Mouse (Mus musculus): Measurements from ENCODE around the gene Dand5. TPM values are rescaled to one million over a fixed set of nuclear protein-coding genes. Genes with fewer than 3 reads are reported as not detected.
"Not testable (repeated sequence)": the region's sequence is repeated elsewhere in the genome, so short reads cannot be mapped to it uniquely, and the experiment has no call there.

Dand5 gene
- polyA plus RNA-seq, 1 experiment from 2014 or later, result 16.9 TPM

- Histone ChIP-seq H3K27me3 (ENCODE audit: control insufficient read depth, insufficient read depth, low read length) (no peaks in the 10 kb centered on the region), H3K36me3 (ENCODE audit: control insufficient read depth, insufficient read depth, low read length) (peaks cover 53% of the 10 kb centered on the region), H3K9ac (replicated peaks; ENCODE audit: low read depth, low read length) (no peak overlapping the region), H3K4me1 (ENCODE audit: control insufficient read depth, insufficient read depth, low read length) (peaks cover 20% of the 10 kb centered on the region), H3K4me3 (ENCODE audit: low read depth, low read length) (no peak overlapping the region), H3K4me2 (ENCODE audit: low read depth, low read length) (no peak overlapping the region), H3K27ac (ENCODE audit: low read depth, low read length) (0 out of 2 replicates have a peak overlapping the region, but pooled peaks have one; percentile 28), H3K9me3 (ENCODE audit: control insufficient read depth, low read length) (no peaks in the 10 kb centered on the region)
- WGBS, result 64% methylated on average over 8 of the region's 8 CpGs
- no peak for ATAC-seq (ENCODE audit: low read depth)
Measured at GRCm38 (mm10) chr8:84837149-84837911, 14.7 kb upstream of the Dand5 start.

GRCm38 (mm10) chr8:84834866-84835855 lies 12.5 kb upstream of the Dand5 start:
- Histone ChIP-seq H3K9ac (replicated peaks; ENCODE audit: low read depth, low read length) (no peak overlapping the region), H3K4me1 (ENCODE audit: control insufficient read depth, insufficient read depth, low read length) (peaks cover 20% of the 10 kb centered on the region), H3K27me3 (ENCODE audit: control insufficient read depth, insufficient read depth, low read length) (no peaks in the 10 kb centered on the region), H3K4me2 (ENCODE audit: low read depth, low read length) (no peak overlapping the region), H3K9me3 (ENCODE audit: control insufficient read depth, low read length) (no peaks in the 10 kb centered on the region), H3K4me3 (ENCODE audit: low read depth, low read length) (no peak overlapping the region), H3K36me3 (ENCODE audit: control insufficient read depth, insufficient read depth, low read length) (peaks cover 43% of the 10 kb centered on the region), H3K27ac (ENCODE audit: low read depth, low read length) (peak overlapping the region; percentile 66)
- ATAC-seq (ENCODE audit: low read depth), result peak; percentile 33; the same call in 1 of the 2 replicates
- WGBS, result 64% methylated on average over 10 of the region's 10 CpGs

- Histone ChIP-seq H3K27me3 (ENCODE audit: control insufficient read depth, insufficient read depth, low read length) (no peaks in the 10 kb centered on the region), H3K9me3 (ENCODE audit: control insufficient read depth, low read length) (no peaks in the 10 kb centered on the region), H3K27ac (ENCODE audit: low read depth, low read length) (peak overlapping the region; percentile 66), H3K4me1 (ENCODE audit: control insufficient read depth, insufficient read depth, low read length) (peaks cover 13% of the 10 kb centered on the region), H3K4me3 (ENCODE audit: low read depth, low read length) (no peak overlapping the region), H3K36me3 (ENCODE audit: control insufficient read depth, insufficient read depth, low read length) (peaks cover 43% of the 10 kb centered on the region), H3K4me2 (ENCODE audit: low read depth, low read length) (no peak overlapping the region), H3K9ac (replicated peaks; ENCODE audit: low read depth, low read length) (no peak overlapping the region)
- ATAC-seq (ENCODE audit: low read depth), result 0 out of 2 replicates have a peak, but pooled peaks have one; percentile 16
- 84% methylated on average over 19 of the region's 19 CpGs for WGBS
Measured at GRCm38 (mm10) chr8:84834002-84834865, 11.6 kb upstream of the Dand5 start.

GRCm38 (mm10) chr8:84832759-84833742 lies 10.4 kb upstream of the Dand5 start:
- Histone ChIP-seq H3K4me3 (ENCODE audit: low read depth, low read length) (peak overlapping the region; percentile 77), H3K9ac (replicated peaks; ENCODE audit: low read depth, low read length) (peak overlapping the region; percentile 85), H3K9me3 (ENCODE audit: control insufficient read depth, low read length) (no peaks in the 10 kb centered on the region), H3K4me1 (ENCODE audit: control insufficient read depth, insufficient read depth, low read length) (peaks cover 13% of the 10 kb centered on the region), H3K27me3 (ENCODE audit: control insufficient read depth, insufficient read depth, low read length) (no peaks in the 10 kb centered on the region), H3K4me2 (ENCODE audit: low read depth, low read length) (peak overlapping the region; percentile 51), H3K27ac (ENCODE audit: low read depth, low read length) (peak overlapping the region; percentile 90), H3K36me3 (ENCODE audit: control insufficient read depth, insufficient read depth, low read length) (peaks cover 38% of the 10 kb centered on the region)
- ATAC-seq (ENCODE audit: low read depth), result no peak
- 62% methylated on average over 10 of the region's 10 CpGs for WGBS

GRCm38 (mm10) chr8:84832034-84832717 lies 9.6 kb upstream of the Dand5 start:
- Histone ChIP-seq H3K4me1 (ENCODE audit: control insufficient read depth, insufficient read depth, low read length) (peaks cover 13% of the 10 kb centered on the region), H3K27me3 (ENCODE audit: control insufficient read depth, insufficient read depth, low read length) (no peaks in the 10 kb centered on the region), H3K4me2 (ENCODE audit: low read depth, low read length) (peak overlapping the region; percentile 51), H3K4me3 (ENCODE audit: low read depth, low read length) (peak overlapping the region; percentile 77), H3K9ac (replicated peaks; ENCODE audit: low read depth, low read length) (peak overlapping the region; percentile 85), H3K27ac (ENCODE audit: low read depth, low read length) (peak overlapping the region; percentile 90), H3K36me3 (ENCODE audit: control insufficient read depth, insufficient read depth, low read length) (peaks cover 31% of the 10 kb centered on the region), H3K9me3 (ENCODE audit: control insufficient read depth, low read length) (no peaks in the 10 kb centered on the region)
- peak; percentile 75 for ATAC-seq (ENCODE audit: low read depth)
- WGBS, result 2% methylated on average over 59 of the region's 59 CpGs

- ATAC-seq (ENCODE audit: low read depth), result no peak
- no peaks in the 10 kb centered on the region for H3K27me3 ChIP-seq (ENCODE audit: control insufficient read depth, insufficient read depth, low read length)
- peak within 1 kb of the TSS; percentile 90 for H3K27ac ChIP-seq (ENCODE audit: low read depth, low read length)
- H3K4me3 ChIP-seq (ENCODE audit: low read depth, low read length), result peak within 1 kb of the TSS; percentile 77
- H3K4me1 ChIP-seq (ENCODE audit: control insufficient read depth, insufficient read depth, low read length), result peaks cover 13% of the 10 kb centered on the region
- H3K4me2 ChIP-seq (ENCODE audit: low read depth, low read length), result peak within 1 kb of the TSS; percentile 51
- H3K9ac ChIP-seq (replicated peaks; ENCODE audit: low read depth, low read length), result peak within 1 kb of the TSS; percentile 85
- 88% methylated on average over 11 of the region's 11 CpGs for WGBS
- H3K36me3 ChIP-seq (ENCODE audit: control insufficient read depth, insufficient read depth, low read length), result peaks cover 24% of the 10 kb centered on the region
- H3K9me3 ChIP-seq (ENCODE audit: control insufficient read depth, low read length), result no peaks in the 10 kb centered on the region
Measured at GRCm38 (mm10) chr8:84831490-84831889, 8.9 kb upstream of the Dand5 start, which contains the start of gene Gadd45gip1. TSS of gene Gadd45gip1 (plus strand) at chr8:84831522.

GRCm38 (mm10) chr8:84826518-84826917 lies 3.9 kb upstream of the Dand5 start:
- WGBS, result 92% methylated on average over 2 of the region's 2 CpGs
- H3K36me3 ChIP-seq (ENCODE audit: control insufficient read depth, insufficient read depth, low read length); H3K4me1 ChIP-seq (ENCODE audit: control insufficient read depth, insufficient read depth, low read length); H3K4me2 ChIP-seq (ENCODE audit: low read depth, low read length); ATAC-seq (ENCODE audit: low read depth); H3K4me3 ChIP-seq (ENCODE audit: low read depth, low read length); H3K9ac ChIP-seq (replicated peaks; ENCODE audit: low read depth, low read length); H3K27ac ChIP-seq (ENCODE audit: low read depth, low read length); H3K27me3 ChIP-seq (ENCODE audit: control insufficient read depth, insufficient read depth, low read length); H3K9me3 ChIP-seq (ENCODE audit: control insufficient read depth, low read length): not testable (repeated sequence)

Data from neural tube, embryonic 14.5 days (tissue).